ENCODE assay signal across 9 mouse cellular contexts in genomic region chr3:152208096-152208885, GRCm38 (mm10). TPM values are rescaled to one million over a fixed set of nuclear protein-coding genes. Genes with fewer than 3 reads are reported as not detected.
DNase-seq lines count a peak whose midpoint lies in the region; ATAC-seq and TF ChIP-seq lines count a peak whose summit lies in the region.
"Had no signal": no experiment of that assay in that cellular context is flagged by ENCODE, and none has a peak within 500 bp of the region (broad histone marks: within the 10 kb centered on the region; RNA-seq: fewer than 3 reads in every experiment).

No protein-coding gene starts in this region.

- H3K4me3 ChIP-seq in heart, embryonic 15.5 days = no peak overlapping the region
- H3K4me3 ChIP-seq in heart, embryonic 11.5 days (ENCODE audit: low read depth, low read length) = no peak overlapping the region
- H3K4me3 ChIP-seq in ES-Bruce4 (ENCODE audit: low read depth, low read length) = no peak overlapping the region
- H3K4me3 ChIP-seq in forebrain, embryonic 13.5 days = no peak overlapping the region; the same call in 1 of the 2 replicates
- H3K4me3 ChIP-seq in liver, embryonic 15.5 days (replicated peaks) = 0 out of 2 replicates have a peak overlapping the region, but pooled peaks have one; percentile 7

- no peak overlapping the region for H3K27ac ChIP-seq in heart, embryonic 15.5 days
- no peak overlapping the region for H3K27ac ChIP-seq in heart, embryonic 11.5 days (ENCODE audit: low read depth, low read length)
- no peak overlapping the region for H3K27ac ChIP-seq in ES-Bruce4 (ENCODE audit: insufficient read depth, low read length)
- no peak overlapping the region for H3K27ac ChIP-seq in forebrain, embryonic 13.5 days
- no peak overlapping the region for H3K27ac ChIP-seq in liver, embryonic 15.5 days (replicated peaks)

- TF ChIP-seq CTCF in ES-Bruce4 (IDR thresholded peaks at IDR 0.05; ENCODE audit: low read depth, low read length) = no peak

- H3K9ac ChIP-seq in heart, embryonic 15.5 days = no peak overlapping the region
- H3K9ac ChIP-seq in heart, embryonic 11.5 days (ENCODE audit: low read depth, low read length) = no peak overlapping the region
- H3K9ac ChIP-seq in ES-Bruce4 (ENCODE audit: low read depth, poor library complexity, severe bottlenecking) = peak overlapping the region; percentile 98; the same call in 1 of the 2 replicates
- H3K9ac ChIP-seq in forebrain, embryonic 13.5 days = 0 out of 2 replicates have a peak overlapping the region, but pooled peaks have one; percentile 40
- no peak overlapping the region for H3K9ac ChIP-seq in liver, embryonic 15.5 days

- no peak for TF ChIP-seq EP300 in ES-Bruce4 (IDR thresholded peaks at IDR 0.05; ENCODE audit: insufficient read depth, low read depth, low read length)

- H3K4me2 ChIP-seq in heart, embryonic 15.5 days = peak overlapping the region; percentile 10; the same call in 1 of the 2 replicates
- no peak overlapping the region for H3K4me2 ChIP-seq in heart, embryonic 11.5 days
- peak overlapping the region; percentile 80 for H3K4me2 ChIP-seq in forebrain, embryonic 13.5 days
- H3K4me2 ChIP-seq in liver, embryonic 15.5 days = peak overlapping the region; percentile 78

- peaks cover 25% of the 10 kb centered on the region for H3K4me1 ChIP-seq in heart, embryonic 15.5 days (replicated peaks)
- H3K4me1 ChIP-seq in heart, embryonic 11.5 days (ENCODE audit: control insufficient read depth, insufficient read depth, low read length) = peaks cover 19% of the 10 kb centered on the region
- H3K4me1 ChIP-seq in ES-Bruce4 (ENCODE audit: control insufficient read depth, insufficient read depth, low read length) = no peaks in the 10 kb centered on the region
- peaks cover 27% of the 10 kb centered on the region for H3K4me1 ChIP-seq in forebrain, embryonic 13.5 days
- peaks cover 46% of the 10 kb centered on the region for H3K4me1 ChIP-seq in liver, embryonic 15.5 days (replicated peaks)

- no peak for DNase-seq in frontal cortex, postnatal 36 days (ENCODE audit: low spot score in 2 of 2)
- no peak for DNase-seq in embryo, embryonic 9.5 days (ENCODE audit: extremely low spot score)
- no peak for DNase-seq in right cerebral cortex, postnatal 14 days

- H3K36me3 ChIP-seq in heart, embryonic 15.5 days = no peaks in the 10 kb centered on the region
- no peaks in the 10 kb centered on the region for H3K36me3 ChIP-seq in heart, embryonic 11.5 days (ENCODE audit: control insufficient read depth, insufficient read depth, low read length)
- H3K36me3 ChIP-seq in ES-Bruce4 (ENCODE audit: control insufficient read depth, insufficient read depth, low read length, poor library complexity, severe bottlenecking) = peaks cover 19% of the 10 kb centered on the region
- H3K36me3 ChIP-seq in forebrain, embryonic 13.5 days (ENCODE audit: poor library complexity, severe bottlenecking) = peaks cover 12% of the 10 kb centered on the region; the same call in 1 of the 2 replicates
- H3K36me3 ChIP-seq in liver, embryonic 15.5 days (replicated peaks) = peaks cover 18% of the 10 kb centered on the region; the same call in 1 of the 2 replicates

- 84% methylated on average over 7 of the region's 7 CpGs for WGBS in heart, embryonic 15.5 days
- 89% methylated on average over 7 of the region's 7 CpGs for WGBS in heart, embryonic 11.5 days (ENCODE audit: insufficient replicate concordance)
- 96% methylated on average over 7 of the region's 7 CpGs for WGBS in forebrain, embryonic 13.5 days
- WGBS in liver, embryonic 15.5 days (ENCODE audit: insufficient replicate concordance) = 82% methylated on average over 7 of the region's 7 CpGs

- H3K27me3 ChIP-seq in heart, embryonic 15.5 days = no peaks in the 10 kb centered on the region
- no peaks in the 10 kb centered on the region for H3K27me3 ChIP-seq in heart, embryonic 11.5 days (ENCODE audit: control insufficient read depth, insufficient read depth, low read length)
- no peaks in the 10 kb centered on the region for H3K27me3 ChIP-seq in ES-Bruce4 (ENCODE audit: control insufficient read depth, insufficient read depth, low read length, poor library complexity, severe bottlenecking)
- no peaks in the 10 kb centered on the region for H3K27me3 ChIP-seq in forebrain, embryonic 13.5 days
- no peaks in the 10 kb centered on the region for H3K27me3 ChIP-seq in liver, embryonic 15.5 days
- H3K27me3 ChIP-seq: embryonic facial prominence, embryonic 15.5 days had no signal

- no peaks in the 10 kb centered on the region for H3K9me3 ChIP-seq in heart, embryonic 15.5 days (replicated peaks)
- no peaks in the 10 kb centered on the region for H3K9me3 ChIP-seq in heart, embryonic 11.5 days (replicated peaks; ENCODE audit: control insufficient read depth, low read length)
- H3K9me3 ChIP-seq in ES-Bruce4 (replicated peaks; ENCODE audit: control insufficient read depth, insufficient read depth, low read length, poor library complexity, severe bottlenecking) = no peaks in the 10 kb centered on the region
- no peaks in the 10 kb centered on the region for H3K9me3 ChIP-seq in forebrain, embryonic 13.5 days (replicated peaks)
- no peaks in the 10 kb centered on the region for H3K9me3 ChIP-seq in liver, embryonic 15.5 days (replicated peaks)
- H3K9me3 ChIP-seq: embryonic facial prominence, embryonic 15.5 days had no signal

- ATAC-seq in heart, embryonic 15.5 days (replicated peaks; ENCODE audit: insufficient number of reproducible peaks, insufficient read depth, low FRiP score, low read depth) = no peak
- no peak for ATAC-seq in heart, embryonic 11.5 days (replicated peaks; ENCODE audit: insufficient number of reproducible peaks, low FRiP score, low TSS enrichment)
- ATAC-seq in forebrain, embryonic 13.5 days = no peak
- ATAC-seq in liver, embryonic 15.5 days (ENCODE audit: insufficient read depth) = no peak

- no peak for TF ChIP-seq POLR2A in ES-Bruce4 (IDR thresholded peaks at IDR 0.05; ENCODE audit: insufficient read depth, low read length)

RNA-seq across cellular contexts. Expression of gene Dnajb4, which starts 1.8 kb away (rescaled TPM):
- 44.4 and 50.3 TPM in 2 replicates for polyA plus RNA-seq in heart, embryonic 15.5 days (2015; fragmentation: Nextera tagmentation; extraction: Ambion mirVana)
- polyA plus RNA-seq in heart, embryonic 11.5 days (2014; fragmentation: Nextera tagmentation; extraction: Ambion mirVana) = 46.2 and 49.0 TPM in 2 replicates
- polyA plus RNA-seq in ES-Bruce4 (2011; ENCODE audit: insufficient read depth, insufficient read length, low read depth, missing spikeins) = 27.0 and 28.8 TPM in 2 replicates
- 23.8 and 28.9 TPM in 2 replicates for polyA plus RNA-seq in forebrain, embryonic 13.5 days (2015; fragmentation: Nextera tagmentation; extraction: Ambion mirVana)
- polyA plus RNA-seq in liver, embryonic 15.5 days (2015; fragmentation: Nextera tagmentation; extraction: Ambion mirVana) = 35.3 and 36.8 TPM in 2 replicates

RNA-seq across cellular contexts. Expression of gene Fubp1, which starts 1.9 kb away (rescaled TPM):
- polyA plus RNA-seq in heart, embryonic 15.5 days (2015; fragmentation: Nextera tagmentation; extraction: Ambion mirVana) = 106 and 115 TPM in 2 replicates
- 158 TPM in 2 replicates for polyA plus RNA-seq in heart, embryonic 11.5 days (2014; fragmentation: Nextera tagmentation; extraction: Ambion mirVana)
- 406 and 417 TPM in 2 replicates for polyA plus RNA-seq in ES-Bruce4 (2011; ENCODE audit: insufficient read depth, insufficient read length, low read depth, missing spikeins)
- 399 and 412 TPM in 2 replicates for polyA plus RNA-seq in forebrain, embryonic 13.5 days (2015; fragmentation: Nextera tagmentation; extraction: Ambion mirVana)
- 55.1 and 57.1 TPM in 2 replicates for polyA plus RNA-seq in liver, embryonic 15.5 days (2015; fragmentation: Nextera tagmentation; extraction: Ambion mirVana)

RNA-seq across cellular contexts. Expression of gene Gipc2, which starts 42.3 kb away (rescaled TPM):
- polyA plus RNA-seq in heart, embryonic 15.5 days (2015; fragmentation: Nextera tagmentation; extraction: Ambion mirVana) = 4.6 and 5.0 TPM in 2 replicates
- 3.8 and 4.4 TPM in 2 replicates for polyA plus RNA-seq in heart, embryonic 11.5 days (2014; fragmentation: Nextera tagmentation; extraction: Ambion mirVana)
- polyA plus RNA-seq in ES-Bruce4 (2011; ENCODE audit: insufficient read depth, insufficient read length, low read depth, missing spikeins) = 17.1 and 19.9 TPM in 2 replicates
- polyA plus RNA-seq in forebrain, embryonic 13.5 days (2015; fragmentation: Nextera tagmentation; extraction: Ambion mirVana) = 2.1 and 2.6 TPM in 2 replicates
- polyA plus RNA-seq in liver, embryonic 15.5 days (2015; fragmentation: Nextera tagmentation; extraction: Ambion mirVana) = 19.3 and 20.0 TPM in 2 replicates

RNA-seq across cellular contexts. Expression of gene Nexn, which starts 57.9 kb away (rescaled TPM):
- polyA plus RNA-seq in heart, embryonic 15.5 days (2015; fragmentation: Nextera tagmentation; extraction: Ambion mirVana) = 196 and 326 TPM in 2 replicates
- polyA plus RNA-seq in heart, embryonic 11.5 days (2014; fragmentation: Nextera tagmentation; extraction: Ambion mirVana) = 165 and 210 TPM in 2 replicates
- polyA plus RNA-seq in ES-Bruce4 (2011; ENCODE audit: insufficient read depth, insufficient read length, low read depth, missing spikeins) = 16.3 and 19.6 TPM in 2 replicates
- polyA plus RNA-seq in forebrain, embryonic 13.5 days (2015; fragmentation: Nextera tagmentation; extraction: Ambion mirVana) = 2.6 and 2.9 TPM in 2 replicates
- polyA plus RNA-seq in liver, embryonic 15.5 days (2015; fragmentation: Nextera tagmentation; extraction: Ambion mirVana) = 1.5 and 1.7 TPM in 2 replicates

Comparison
In these comparisons a context has a peak if more than half of its experiments do, and no peak if none do; other contexts are left out.
1. H3K9ac ChIP-seq: peak in ES-Bruce4 (single experiment) and forebrain, embryonic 13.5 days (single experiment); none in heart, embryonic 15.5 days (single experiment), heart, embryonic 11.5 days (single experiment) and liver, embryonic 15.5 days (single experiment).